Mouse (Mus musculus): Measurements from ENCODE around the gene Fanci. TPM values are rescaled to one million over a fixed set of nuclear protein-coding genes. Genes with fewer than 3 reads are reported as not detected.
A peak's percentile ranks its signal among the peaks of the same experiment; 100 is the strongest.

Fanci gene
- 1 to 10 TPM in 1 of 2 experiments, under 1 TPM in 1; 0.55 to 1.5 TPM for total RNA-seq (2021)
- long read RNA-seq, experiment 1, result 0 reads
- long read RNA-seq, experiment 2, result 0 reads

- intact Hi-C loops (cut with DNase I), result loop anchor here (5.0 kb wide), 1 partner anchor 75 kb away; the partner anchor contains the start of gene Polg
- peak; percentile 98 for DNase-seq
Measured at GRCm38 (mm10) chr7:79391883-79392649, at the start of gene Fanci. TSS of gene Fanci (plus strand) at chr7:79391929.

GRCm38 (mm10) chr7:79345902-79346301 is 45.8 kb upstream of the Fanci start:
- peak; percentile 29 to 73 for DNase-seq
- intact Hi-C loops (cut with DNase I), result loop anchor here (5.0 kb wide), 2 partner anchors 34 to 424 kb away; no protein-coding TSS in a partner anchor

- intact Hi-C loops (cut with DNase I), result loop anchor here (5.0 kb wide), 2 partner anchors 34 to 424 kb away; no protein-coding TSS in a partner anchor
- no peak for DNase-seq
Measured at GRCm38 (mm10) chr7:79346555-79347075, 45.1 kb upstream of the Fanci start.

- DNase-seq, result peak in 1 of 2 experiments; percentile 25
- intact Hi-C loops (cut with DNase I), result loop anchor here (5.0 kb wide), 2 partner anchors 35 to 425 kb away; no protein-coding TSS in a partner anchor
Measured at GRCm38 (mm10) chr7:79347108-79347813, 44.5 kb upstream of the Fanci start.

- DNase-seq, result no peak
- intact Hi-C loops (cut with DNase I), result loop anchor here (1.0 to 5.0 kb wide), 3 partner anchors 37 to 427 kb away; no protein-coding TSS in a partner anchor
Measured at GRCm38 (mm10) chr7:79348816-79349215, 42.9 kb upstream of the Fanci start.

- DNase-seq, result peak; percentile 71 to 86
Measured at GRCm38 (mm10) chr7:79349738-79350386, 41.9 kb upstream of the Fanci start.

GRCm38 (mm10) chr7:79358350-79359182 is 33.2 kb upstream of the Fanci start:
- intact Hi-C loops (cut with DNase I), result no loop called here
- DNase-seq, result peak; percentile 50 to 54

More at GRCm38 (mm10) chr7:79349738-79350386, 41.9 kb upstream of the Fanci start:
- intact Hi-C loops (cut with DNase I), result loop anchor here (1.0 to 5.0 kb wide), 4 partner anchors 38 to 428 kb away; no protein-coding TSS in a partner anchor

- intact Hi-C loops (cut with DNase I), result no loop called here
- DNase-seq, result no peak
Measured at GRCm38 (mm10) chr7:79359183-79359435, 32.6 kb upstream of the Fanci start.

GRCm38 (mm10) chr7:79360056-79360455 is 31.7 kb upstream of the Fanci start:
- intact Hi-C loops (cut with DNase I), result no loop called here
- no peak for DNase-seq

GRCm38 (mm10) chr7:79362208-79362607 is 29.5 kb upstream of the Fanci start:
- no peak for DNase-seq
- intact Hi-C loops (cut with DNase I), result no loop called here

GRCm38 (mm10) chr7:79362830-79363229 is 28.9 kb upstream of the Fanci start:
- intact Hi-C loops (cut with DNase I), result no loop called here
- DNase-seq, result no peak

GRCm38 (mm10) chr7:79363370-79364043 is 28.2 kb upstream of the Fanci start:
- DNase-seq, result peak; percentile 61 to 65

GRCm38 (mm10) chr7:79368664-79369063 is 23.1 kb upstream of the Fanci start:
- DNase-seq, result no peak
- intact Hi-C loops (cut with DNase I), result no loop called here

More at GRCm38 (mm10) chr7:79363370-79364043, 28.2 kb upstream of the Fanci start:
- intact Hi-C loops (cut with DNase I), result no loop called here

- intact Hi-C loops (cut with DNase I), result no loop called here
- no peak for DNase-seq
Measured at GRCm38 (mm10) chr7:79369416-79369815, 22.3 kb upstream of the Fanci start.

GRCm38 (mm10) chr7:79371321-79371879 is 20.3 kb upstream of the Fanci start:
- peak; percentile 80 to 85 for DNase-seq
- intact Hi-C loops (cut with DNase I), result loop anchor here (5.0 kb wide), 2 partner anchors 101 to 226 kb away; no protein-coding TSS in a partner anchor

- intact Hi-C loops (cut with DNase I), result loop anchor here (5.0 kb wide), 2 partner anchors 98 to 223 kb away; no protein-coding TSS in a partner anchor
Measured at GRCm38 (mm10) chr7:79374017-79374416, 17.7 kb upstream of the Fanci start.

GRCm38 (mm10) chr7:79375594-79375993 is 16.1 kb upstream of the Fanci start:
- intact Hi-C loops (cut with DNase I), result no loop called here
- DNase-seq, result no peak

More at GRCm38 (mm10) chr7:79374017-79374416, 17.7 kb upstream of the Fanci start:
- no peak for DNase-seq

GRCm38 (mm10) chr7:79376516-79377275 is 15.0 kb upstream of the Fanci start:
- intact Hi-C loops (cut with DNase I), result no loop called here
- no peak for DNase-seq
